Mouse (Mus musculus) MEL (cell line): ENCODE measurements around the gene Ust. TPM values are rescaled to one million over a fixed set of nuclear protein-coding genes. Genes with fewer than 3 reads are reported as not detected.

ENCODE experiments used
- DNase-seq: peaks from one replicate; pipeline ENCODE4 v3.0.0; 2011; ENCODE audit warnings: low read depth, low spot score
- H3K27ac ChIP-seq: 2 replicates; pipeline ENCODE4 v1.5.1; 2012; ENCODE audit warnings: low read depth, mild to moderate bottlenecking, control low read depth, low read length, moderate library complexity; ENCODE audit not compliant: control insufficient read depth
- H3K27me3 ChIP-seq, 2 experiments: fragments of 150-350 bp in 1 of 2; sonication (generic) in 1 of 2; 2 replicates each; pipeline ENCODE4 v1.6.1; 2012; ENCODE audit warnings: low read length in 2 of 2, mild to moderate bottlenecking in 2 of 2, improper control_type of control experiment in 1 of 2, moderate library complexity in 1 of 2; ENCODE audit not compliant: insufficient read depth in 2 of 2, control insufficient read depth in 1 of 2
- H3K36me3 ChIP-seq, 2 experiments: 2 replicates each; pipeline ENCODE4 v1.6.1; 2012 to 2014; ENCODE audit warnings: low read length in 2 of 2, improper control_type of control experiment in 1 of 2, inconsistent platforms in 1 of 2, mild to moderate bottlenecking in 1 of 2; ENCODE audit not compliant: insufficient read depth in 2 of 2, control insufficient read depth in 1 of 2
- H3K4me1 ChIP-seq, 2 experiments: fragments of 150-350 bp in 1 of 2; sonication (generic) in 1 of 2; 2 replicates each; pipeline ENCODE4 v1.6.1; 2012; ENCODE audit warnings: low read length in 2 of 2, improper control_type of control experiment in 1 of 2, mild to moderate bottlenecking in 1 of 2; ENCODE audit not compliant: insufficient read depth in 2 of 2, control insufficient read depth in 1 of 2
- H3K4me3 ChIP-seq, 2 experiments: fragments of 150-350 bp in 1 of 2; sonication (generic) in 1 of 2; 2 replicates each; pipeline ENCODE4 v1.5.1; 2012; ENCODE audit warnings: low read depth in 2 of 2, low read length in 2 of 2, mild to moderate bottlenecking in 2 of 2, moderate library complexity in 2 of 2, control low read depth in 1 of 2, improper control_type of control experiment in 1 of 2; ENCODE audit not compliant: control insufficient read depth in 1 of 2, insufficient read depth in 1 of 2
- H3K79me2 ChIP-seq: 2 replicates; pipeline ENCODE4 v1.6.1; 2012; ENCODE audit warnings: mild to moderate bottlenecking, low read length, moderate library complexity; ENCODE audit not compliant: control insufficient read depth, poor library complexity, insufficient read depth
- H3K9ac ChIP-seq: 2 replicates; pipeline ENCODE4 v1.6.1; 2012; ENCODE audit warnings: low read depth, mild to moderate bottlenecking, control low read depth, low read length, moderate library complexity; ENCODE audit not compliant: control insufficient read depth, poor library complexity, severe bottlenecking
- H3K9me3 ChIP-seq: fragments of 150-350 bp; sonication (generic); replicated peaks from 2 replicates; pipeline ENCODE4 v1.6.1; 2012; ENCODE audit warnings: mild to moderate bottlenecking, low read length, improper control_type of control experiment, moderate library complexity; ENCODE audit not compliant: insufficient read depth
- CHD1 ChIP-seq: IDR thresholded peaks from 2 replicates; pipeline ENCODE4 v1.6.1; 2012; ENCODE audit warnings: low read depth, mild to moderate bottlenecking, inconsistent platforms, low read length, improper control_type of control experiment
- ELF1 ChIP-seq: IDR thresholded peaks from 2 replicates; pipeline ENCODE4 v1.6.1; 2014; ENCODE audit warnings: low read depth, mild to moderate bottlenecking, inconsistent platforms, low read length, improper control_type of control experiment, moderate library complexity
- EP300 ChIP-seq, 2 experiments: IDR thresholded peaks; 2 replicates each; pipeline ENCODE4 v1.6.1; 2011; ENCODE audit warnings: improper control_type of control experiment in 2 of 2, low read length in 2 of 2, low read depth in 1 of 2, mild to moderate bottlenecking in 1 of 2
- ETS1 ChIP-seq: IDR thresholded peaks from 2 replicates; pipeline ENCODE4 v1.6.1; 2012; ENCODE audit warnings: low read depth, mild to moderate bottlenecking, inconsistent platforms, low read length, improper control_type of control experiment, moderate library complexity
- GABPA ChIP-seq: IDR thresholded peaks from 2 replicates; pipeline ENCODE4 v1.6.1; 2012; ENCODE audit warnings: low read depth, mild to moderate bottlenecking, inconsistent platforms, low read length, improper control_type of control experiment, moderate library complexity
- HCFC1 ChIP-seq: IDR thresholded peaks from 2 replicates; pipeline ENCODE4 v1.6.1; 2012; ENCODE audit warnings: low read depth, mild to moderate bottlenecking, inconsistent platforms, low read length, improper control_type of control experiment, moderate library complexity
- JUND ChIP-seq: IDR thresholded peaks from 2 replicates; pipeline ENCODE4 v1.6.1; 2011; ENCODE audit warnings: low read depth, mild to moderate bottlenecking, improper control_type of control experiment, low read length
- MEF2A ChIP-seq: IDR thresholded peaks from 2 replicates; pipeline ENCODE4 v1.6.1; 2014; ENCODE audit warnings: low read depth, mild to moderate bottlenecking, inconsistent platforms, low read length, improper control_type of control experiment; ENCODE audit not compliant: poor library complexity, insufficient replicate concordance, severe bottlenecking; ENCODE audit errors: extremely low read depth
- MYC ChIP-seq: IDR thresholded peaks from 2 replicates; pipeline ENCODE4 v1.6.1; 2011; ENCODE audit warnings: low read depth, mild to moderate bottlenecking, low read length, improper control_type of control experiment, moderate library complexity
- NELFE ChIP-seq: IDR thresholded peaks from 2 replicates; pipeline ENCODE4 v1.6.1; 2011; ENCODE audit warnings: low read depth, low read length, improper control_type of control experiment
- NRF1 ChIP-seq: IDR thresholded peaks from 2 replicates; pipeline ENCODE4 v1.6.1; 2014; ENCODE audit warnings: low read depth, mild to moderate bottlenecking, inconsistent platforms, low read length, improper control_type of control experiment, moderate library complexity; ENCODE audit not compliant: poor library complexity, insufficient read depth, severe bottlenecking
- SIN3A ChIP-seq: IDR thresholded peaks from 2 replicates; pipeline ENCODE4 v1.6.1; 2012; ENCODE audit warnings: low read length, improper control_type of control experiment, inconsistent platforms
- TBP ChIP-seq: IDR thresholded peaks from 2 replicates; pipeline ENCODE4 v1.8.0; 2011; ENCODE audit warnings: low read depth, low read length, improper control_type of control experiment
- TCF12 ChIP-seq: IDR thresholded peaks from 2 replicates; pipeline ENCODE4 v1.6.1; 2014; ENCODE audit warnings: low read depth, mild to moderate bottlenecking, inconsistent platforms, low read length, improper control_type of control experiment, moderate library complexity
- UBTF ChIP-seq: IDR thresholded peaks from 2 replicates; pipeline ENCODE4 v1.6.1; 2012; ENCODE audit warnings: low read depth, mild to moderate bottlenecking, inconsistent platforms, low read length, improper control_type of control experiment, moderate library complexity, borderline replicate concordance; ENCODE audit not compliant: insufficient read depth
- USF1 ChIP-seq: IDR thresholded peaks from 2 replicates; pipeline ENCODE4 v1.6.1; 2014; ENCODE audit warnings: low read depth, mild to moderate bottlenecking, inconsistent platforms, low read length, improper control_type of control experiment, moderate library complexity
- ZNF384 ChIP-seq: IDR thresholded peaks from 2 replicates; pipeline ENCODE4 v1.6.1; 2012; ENCODE audit warnings: low read depth, mild to moderate bottlenecking, inconsistent platforms, low read length, improper control_type of control experiment
- polyA plus RNA-seq, 2 experiments: library from polyadenylated mRNA; stranded (reverse) in 1 of 2; unstranded in 1 of 2; fragments of >175 nt in 1 of 2; fragments of >200 nt in 1 of 2; gene quantifications; 2 replicates each; pipeline versions ENCODE4 v1.2.1 to v1.2.4; 2012; ENCODE audit warnings: low replicate concordance in 2 of 2, low read depth in 1 of 2; ENCODE audit not compliant: insufficient read length in 2 of 2, insufficient read depth in 1 of 2, missing spikeins in 1 of 2
- total RNA-seq: library from RNA; depleted of rRNA; stranded (reverse); fragments of 300-350 nt; gene quantifications from 2 replicates; pipeline ENCODE4 v1.2.3, GENCODE M21; 2012

Gene Ust
- total and polyA plus RNA-seq, 3 experiments = not detected

- no peak overlapping the region for H3K27ac ChIP-seq
- H3K27me3 ChIP-seq = no peaks in the 10 kb centered on the region
- H3K9me3 ChIP-seq = no peaks in the 10 kb centered on the region
- no peaks in the 10 kb centered on the region for H3K4me1 ChIP-seq
- no peak overlapping the region for H3K4me3 ChIP-seq
- H3K79me2 ChIP-seq = no peaks in the 10 kb centered on the region
- H3K36me3 ChIP-seq = no peaks in the 10 kb centered on the region
- DNase-seq = no peak
- no peak for TF ChIP-seq HCFC1
- no peak for TF ChIP-seq JUND
- TF ChIP-seq GABPA = no peak
- TF ChIP-seq NRF1 = no peak
- no peak for TF ChIP-seq EP300 (IDR thresholded peaks at IDR 0.05; ENCODE audit: low read depth in 1 of 2, low read length in 2 of 2)
- no peak overlapping the region for H3K9ac ChIP-seq
Observed at GRCm38 (mm10) chr10:8353534-8353933, 165.1 kb downstream of the Ust start.

GRCm38 (mm10) chr10:8350626-8351025 lies 168.0 kb downstream of the Ust start:
- Histone ChIP-seq H3K4me3 (no peak overlapping the region), H3K9me3 (no peaks in the 10 kb centered on the region), H3K79me2 (no peaks in the 10 kb centered on the region), H3K4me1 (no peaks in the 10 kb centered on the region), H3K9ac (no peak overlapping the region), H3K27ac (no peak overlapping the region), H3K36me3 (no peaks in the 10 kb centered on the region), H3K27me3 (no peaks in the 10 kb centered on the region)
- TF ChIP-seq CHD1 (no peak), NELFE (no peak), ELF1 (no peak), ZNF384 (no peak), MEF2A (no peak), NRF1 (no peak), SIN3A (no peak), TCF12 (no peak), GABPA (no peak), ETS1 (no peak), TBP (no peak), USF1 (no peak)
- DNase-seq = no peak

GRCm38 (mm10) chr10:8347497-8347896 lies 171.1 kb downstream of the Ust start:
- Histone ChIP-seq H3K9ac (no peak overlapping the region), H3K27ac (no peak overlapping the region), H3K79me2 (no peaks in the 10 kb centered on the region), H3K9me3 (no peaks in the 10 kb centered on the region), H3K4me1 (no peaks in the 10 kb centered on the region), H3K4me3 (no peak overlapping the region), H3K36me3 (no peaks in the 10 kb centered on the region), H3K27me3 (no peaks in the 10 kb centered on the region)
- TF ChIP-seq SIN3A = no peak
- TF ChIP-seq MYC = no peak
- TF ChIP-seq USF1 = no peak
- no peak for TF ChIP-seq EP300 (IDR thresholded peaks at IDR 0.05; ENCODE audit: low read depth in 1 of 2, low read length in 2 of 2)
- no peak for TF ChIP-seq MEF2A
- no peak for TF ChIP-seq CHD1
- no peak for TF ChIP-seq UBTF
- no peak for DNase-seq
